Mouse (Mus musculus) heart, embryonic 12.5 days (tissue): ENCODE results near the gene Olfr750. TPM values are rescaled to one million over a fixed set of nuclear protein-coding genes. Genes with fewer than 3 reads are reported as not detected.

Experiments
- ATAC-seq: fragments of 200-750 bp; cut with Nextera tagmentation; 2 replicates; pipeline ENCODE4 v1.8.0; 2017; ENCODE audit warnings: moderate TSS enrichment, moderate library complexity; ENCODE audit not compliant: insufficient number of reproducible peaks, low FRiP score
- H3K27ac ChIP-seq: fragments of 300-500 bp; sonication (generic); 2 replicates; pipeline ENCODE4 v1.5.1; 2016; ENCODE audit warnings: mild to moderate bottlenecking, moderate library complexity; ENCODE audit not compliant: poor library complexity, severe bottlenecking
- H3K27me3 ChIP-seq: fragments of 300-500 bp; sonication (generic); replicated peaks from 2 replicates; pipeline ENCODE4 v1.6.1; 2016; ENCODE audit warnings: mild to moderate bottlenecking, moderate library complexity
- H3K36me3 ChIP-seq: fragments of 300-500 bp; sonication (generic); 2 replicates; pipeline ENCODE4 v1.6.1; 2016; ENCODE audit warnings: mild to moderate bottlenecking, moderate library complexity
- H3K4me1 ChIP-seq: fragments of 300-500 bp; sonication (generic); replicated peaks from 2 replicates; pipeline ENCODE4 v1.6.1; 2016; ENCODE audit warnings: mild to moderate bottlenecking
- H3K4me2 ChIP-seq: fragments of 300-500 bp; sonication (generic); 2 replicates; pipeline ENCODE4 v1.6.1; 2016; ENCODE audit warnings: mild to moderate bottlenecking, moderate library complexity
- H3K4me3 ChIP-seq: fragments of 300-500 bp; sonication (generic); 2 replicates; pipeline ENCODE4 v1.5.1; 2016; ENCODE audit warnings: mild to moderate bottlenecking
- H3K9ac ChIP-seq: fragments of 300-500 bp; sonication (generic); 2 replicates; pipeline ENCODE4 v1.6.1; 2016; ENCODE audit warnings: mild to moderate bottlenecking, moderate library complexity
- H3K9me3 ChIP-seq: fragments of 300-500 bp; sonication (generic); replicated peaks from 2 replicates; pipeline ENCODE4 v1.6.1; 2016; ENCODE audit warnings: mild to moderate bottlenecking, moderate library complexity
- WGBS: fragments of 180-500 bp; shearing (Covaris S2); methylation state at CpG from one replicate; pipeline ENCODE4 v1.1.7; 2016; 5-methylcytosine and 5-hydroxymethylcytosine counted together
- polyA plus RNA-seq: library from polyadenylated mRNA; unstranded; fragments of >200 nt; fragmentation: Nextera tagmentation; extraction: Ambion mirVana; gene quantifications from 2 replicates; pipeline ENCODE4 v1.2.1, GENCODE M21; 2016

Olfr750 gene
- polyA plus RNA-seq, 1 experiment from 2014 or later, result not detected

GRCm38 (mm10) chr14:51087762-51088161 lies 13.5 kb upstream of the Olfr750 start:
- Histone ChIP-seq H3K36me3 (no peaks in the 10 kb centered on the region), H3K4me2 (peak overlapping the region; percentile 78), H3K9ac (no peak overlapping the region), H3K4me1 (peaks cover 4% of the 10 kb centered on the region; the same call in 1 of the 2 replicates), H3K27me3 (no peaks in the 10 kb centered on the region), H3K27ac (no peak overlapping the region), H3K4me3 (peak overlapping the region; percentile 75), H3K9me3 (no peaks in the 10 kb centered on the region)
- ATAC-seq, result no peak
- 14% methylated on average over 9 of the region's 9 CpGs for WGBS

- Histone ChIP-seq H3K36me3 (no peaks in the 10 kb centered on the region), H3K27ac (no peak overlapping the region), H3K4me2 (no peak overlapping the region), H3K9ac (no peak overlapping the region), H3K9me3 (no peaks in the 10 kb centered on the region), H3K4me1 (peaks cover 5% of the 10 kb centered on the region; the same call in 1 of the 2 replicates), H3K4me3 (no peak overlapping the region), H3K27me3 (0 out of 2 replicates have a peak, but pooled peaks cover 3% of the 10 kb centered on the region)
- 77% methylated on average over 4 of the region's 4 CpGs for WGBS
- no peak for ATAC-seq
These were observed 11.7 kb upstream of the Olfr750 start for GRCm38 (mm10) chr14:51085911-51086310.

GRCm38 (mm10) chr14:51085086-51085485 lies 10.9 kb upstream of the Olfr750 start:
- Histone ChIP-seq H3K4me1 (peaks cover 5% of the 10 kb centered on the region; the same call in 1 of the 2 replicates), H3K36me3 (no peaks in the 10 kb centered on the region), H3K9me3 (no peaks in the 10 kb centered on the region), H3K4me3 (no peak overlapping the region), H3K27me3 (peaks cover 8% of the 10 kb centered on the region), H3K4me2 (no peak overlapping the region), H3K27ac (no peak overlapping the region), H3K9ac (no peak overlapping the region)
- ATAC-seq, result no peak
- 79% methylated on average over 2 of the region's 2 CpGs for WGBS

GRCm38 (mm10) chr14:51083805-51084204 lies 9.6 kb upstream of the Olfr750 start:
- no peak overlapping the region for H3K9ac ChIP-seq
- no peaks in the 10 kb centered on the region for H3K36me3 ChIP-seq
- H3K4me3 ChIP-seq, result peak overlapping the region; percentile 60
- H3K4me1 ChIP-seq, result peaks cover 5% of the 10 kb centered on the region; the same call in 1 of the 2 replicates
- H3K9me3 ChIP-seq, result no peaks in the 10 kb centered on the region
- H3K27ac ChIP-seq, result no peak overlapping the region
- peaks cover 13% of the 10 kb centered on the region for H3K27me3 ChIP-seq
- ATAC-seq, result no peak
- peak overlapping the region; percentile 88 for H3K4me2 ChIP-seq
- 13% methylated on average over 7 of the region's 7 CpGs for WGBS

GRCm38 (mm10) chr14:51082599-51083581 lies 8.7 kb upstream of the Olfr750 start:
- Histone ChIP-seq H3K9ac (peak overlapping the region; percentile 74), H3K27ac (no peak overlapping the region)

GRCm38 (mm10) chr14:51081035-51081434 lies 6.8 kb upstream of the Olfr750 start:
- Histone ChIP-seq H3K4me2 (no peak overlapping the region), H3K4me1 (peaks cover 5% of the 10 kb centered on the region; the same call in 1 of the 2 replicates), H3K36me3 (no peaks in the 10 kb centered on the region), H3K27me3 (peaks cover 13% of the 10 kb centered on the region), H3K9ac (no peak overlapping the region), H3K4me3 (no peak overlapping the region), H3K9me3 (no peaks in the 10 kb centered on the region), H3K27ac (no peak overlapping the region)
- 77% methylated on average over 2 of the region's 2 CpGs for WGBS
- no peak for ATAC-seq

More at GRCm38 (mm10) chr14:51082599-51083581, 8.7 kb upstream of the Olfr750 start:
- Histone ChIP-seq H3K36me3 (no peaks in the 10 kb centered on the region), H3K4me3 (peak overlapping the region; percentile 60), H3K4me1 (peaks cover 5% of the 10 kb centered on the region; the same call in 1 of the 2 replicates), H3K9me3 (no peaks in the 10 kb centered on the region), H3K4me2 (peak overlapping the region; percentile 88), H3K27me3 (peaks cover 13% of the 10 kb centered on the region)
- ATAC-seq, result peak; percentile 70
- 4% methylated on average over 40 of the region's 40 CpGs for WGBS

GRCm38 (mm10) chr14:51079180-51079579 lies 4.9 kb upstream of the Olfr750 start:
- Histone ChIP-seq H3K27ac (no peak overlapping the region), H3K9me3 (no peaks in the 10 kb centered on the region), H3K4me1 (peaks cover 5% of the 10 kb centered on the region; the same call in 1 of the 2 replicates), H3K36me3 (no peaks in the 10 kb centered on the region), H3K9ac (no peak overlapping the region), H3K27me3 (peaks cover 16% of the 10 kb centered on the region), H3K4me2 (no peak overlapping the region), H3K4me3 (no peak overlapping the region)
- WGBS, result 82% methylated on average over 1 of the region's 1 CpGs
- ATAC-seq, result no peak

- H3K9ac ChIP-seq, result no peak overlapping the region
- H3K27me3 ChIP-seq, result 0 out of 2 replicates have a peak, but pooled peaks cover 4% of the 10 kb centered on the region
- H3K36me3 ChIP-seq, result no peaks in the 10 kb centered on the region
- no peaks in the 10 kb centered on the region for H3K9me3 ChIP-seq
- no peak overlapping the region for H3K4me3 ChIP-seq
- H3K4me1 ChIP-seq, result 0 out of 2 replicates have a peak, but pooled peaks cover 5% of the 10 kb centered on the region
- ATAC-seq, result no peak
- no peak overlapping the region for H3K4me2 ChIP-seq
- WGBS, result 85% methylated on average over 2 of the region's 2 CpGs
- no peak overlapping the region for H3K27ac ChIP-seq
These were observed 4.6 kb downstream of the Olfr750 start for GRCm38 (mm10) chr14:51069617-51070016.

- Histone ChIP-seq H3K9ac (no peak overlapping the region), H3K27me3 (0 out of 2 replicates have a peak, but pooled peaks cover 4% of the 10 kb centered on the region), H3K9me3 (no peaks in the 10 kb centered on the region), H3K4me1 (0 out of 2 replicates have a peak, but pooled peaks cover 5% of the 10 kb centered on the region), H3K36me3 (no peaks in the 10 kb centered on the region), H3K27ac (no peak overlapping the region), H3K4me3 (no peak overlapping the region), H3K4me2 (no peak overlapping the region)
- ATAC-seq, result no peak
- WGBS, result 83% methylated on average over 5 of the region's 5 CpGs
These were observed 5.3 kb downstream of the Olfr750 start for GRCm38 (mm10) chr14:51068956-51069355.

- Histone ChIP-seq H3K4me3 (no peak overlapping the region), H3K27ac (no peak overlapping the region), H3K36me3 (no peaks in the 10 kb centered on the region), H3K9me3 (no peaks in the 10 kb centered on the region), H3K9ac (no peak overlapping the region), H3K4me2 (no peak overlapping the region), H3K27me3 (no peaks in the 10 kb centered on the region), H3K4me1 (peaks cover 16% of the 10 kb centered on the region)
- ATAC-seq, result no peak
- WGBS, result 85% methylated on average over 5 of the region's 5 CpGs
These were observed 13.5 kb downstream of the Olfr750 start for GRCm38 (mm10) chr14:51060761-51061160.

- H3K27me3 ChIP-seq, result no peaks in the 10 kb centered on the region
- 39% methylated on average over 9 of the region's 9 CpGs for WGBS
- H3K4me3 ChIP-seq, result no peak within 1 kb of the TSS
- no peak within 1 kb of the TSS for H3K27ac ChIP-seq
- no peak within 1 kb of the TSS for H3K9ac ChIP-seq
- H3K4me2 ChIP-seq, result no peak within 1 kb of the TSS
- H3K36me3 ChIP-seq, result no peaks in the 10 kb centered on the region
- H3K4me1 ChIP-seq, result peaks cover 16% of the 10 kb centered on the region
- ATAC-seq, result 0 out of 2 replicates have a peak, but pooled peaks have one; percentile 62
- H3K9me3 ChIP-seq, result no peaks in the 10 kb centered on the region
These were observed 16.8 kb downstream of the Olfr750 start, which contains the start of gene Rnase12 for GRCm38 (mm10) chr14:51057401-51057831. Gene Rnase12, minus strand, starts transcription at chr14:51057661.
